Mouse (Mus musculus): Measurements from ENCODE around the gene Tcam1. TPM values are rescaled to one million over a fixed set of nuclear protein-coding genes. Genes with fewer than 3 reads are reported as not detected.
A peak's percentile ranks its signal among the peaks of the same experiment; 100 is the strongest.
"Not testable (repeated sequence)": the region's sequence is repeated elsewhere in the genome, so short reads cannot be mapped to it uniquely, and the experiment has no call there.

Tcam1 gene
- under 1 TPM; 0.16 to 0.20 TPM for total RNA-seq (2021)
- long read RNA-seq, partial matches to known transcripts = 0 of 1 reads
- long read RNA-seq, other reads (novel, unspliced or antisense) = 1 of 1 reads

- DNase-seq (ENCODE audit: low spot score in 2 of 2) = peak; percentile 97 to 99
Observed at GRCm38 (mm10) chr11:106276454-106276853, at the start of gene Tcam1. TSS of gene Tcam1 (plus strand) at chr11:106276672.

- DNase-seq (ENCODE audit: low spot score in 2 of 2) = not testable (repeated sequence)
Observed at GRCm38 (mm10) chr11:106233978-106234377, 42.5 kb upstream of the Tcam1 start.

GRCm38 (mm10) chr11:106246834-106247233 lies 29.6 kb upstream of the Tcam1 start:
- no peak for DNase-seq (ENCODE audit: low spot score in 2 of 2)

- peak in 1 of 2 experiments; percentile 9 for DNase-seq (ENCODE audit: low spot score in 2 of 2)
Observed at GRCm38 (mm10) chr11:106249326-106249725, 27.1 kb upstream of the Tcam1 start.

DNA sequence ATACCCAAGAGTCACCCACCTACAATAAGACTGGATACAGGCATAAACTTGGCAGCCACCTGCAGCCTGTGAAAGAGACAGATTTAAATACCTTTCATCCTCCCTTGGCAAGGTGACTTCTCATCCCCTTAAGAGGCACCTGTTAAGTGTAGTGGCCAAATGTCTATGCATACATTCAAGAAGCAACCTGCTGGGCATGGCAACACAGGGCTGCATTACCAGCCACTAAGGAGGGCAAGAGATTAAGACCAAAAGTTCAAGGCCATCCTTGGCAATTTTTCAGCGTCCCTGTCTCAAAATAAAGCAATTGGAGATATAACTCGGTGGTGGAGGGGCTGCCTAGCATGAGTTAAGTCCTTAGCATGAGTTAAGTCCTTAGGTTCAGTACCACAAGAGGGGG lies 21.7 kb upstream of the Tcam1 start:
- DNase-seq (ENCODE audit: low spot score in 2 of 2) = peak in 1 of 2 experiments; percentile 10

DNA sequence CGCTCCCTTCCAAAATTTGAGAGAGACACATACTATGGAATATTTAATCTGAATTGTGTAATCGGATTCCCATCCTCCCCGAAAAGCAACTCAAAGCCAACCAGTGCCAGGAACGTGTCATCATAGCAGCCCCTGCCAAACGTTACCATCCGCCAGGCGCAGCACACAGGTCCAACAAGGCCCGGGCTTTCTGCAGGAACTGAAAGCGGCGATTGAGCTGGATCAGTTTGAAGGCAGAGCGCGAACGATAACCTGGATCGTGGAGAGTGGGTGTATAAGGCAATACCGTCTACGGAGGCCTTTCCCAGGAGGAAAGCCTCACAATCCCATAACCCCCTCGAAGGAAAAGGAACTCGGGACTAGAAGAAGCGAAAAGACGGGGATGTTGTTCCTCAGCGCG lies 21.3 kb upstream of the Tcam1 start:
- DNase-seq (ENCODE audit: low spot score in 2 of 2) = peak in 1 of 2 experiments; percentile 34

DNA sequence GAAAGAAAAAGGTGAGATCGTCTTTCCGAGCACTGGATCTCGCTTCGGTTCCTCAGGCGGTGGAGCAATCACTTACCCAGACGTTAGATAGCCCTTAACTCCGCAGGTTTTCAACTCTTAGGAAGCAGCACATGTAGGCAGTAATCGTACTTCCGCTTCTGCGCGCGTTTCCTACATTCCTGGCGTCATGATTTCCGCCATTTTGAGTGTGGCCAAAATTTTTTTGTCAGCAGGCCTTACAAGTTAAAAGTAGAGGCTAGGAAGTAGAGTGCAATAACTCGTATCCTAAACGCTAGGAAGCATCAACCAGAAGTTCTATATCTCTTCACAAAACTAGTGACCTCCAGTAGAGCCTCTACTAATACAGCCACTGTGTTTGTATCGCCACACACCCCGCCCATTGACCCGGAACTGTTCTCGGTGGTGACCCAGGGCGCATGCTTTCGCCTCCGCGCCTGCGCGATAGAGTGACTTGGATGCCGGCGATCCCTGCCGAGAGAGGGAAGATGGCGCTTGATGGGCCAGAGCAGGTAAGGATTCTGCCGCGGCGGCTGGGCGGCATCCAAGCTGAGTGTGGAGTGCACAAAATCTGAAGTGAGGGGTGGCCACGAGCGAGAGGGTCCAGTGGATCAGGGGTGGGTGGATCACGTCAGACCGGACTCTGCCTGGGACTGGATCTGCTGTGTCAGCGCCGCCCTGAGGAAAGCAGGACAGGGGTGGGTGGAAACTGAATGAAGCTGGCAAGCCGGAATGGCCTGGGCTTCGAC lies 20.6 kb upstream of the Tcam1 start, which contains the start of the genes Ftsj3 and Psmc5:
Ftsj3 (minus strand) TSS at position 395 of the 767 bp plus-strand sequence.
Psmc5 (plus strand) TSS at position 470 of the 767 bp plus-strand sequence.
- peak; percentile 99 for DNase-seq (ENCODE audit: low spot score in 2 of 2)

- DNase-seq (ENCODE audit: low spot score in 2 of 2) = no peak
Observed at GRCm38 (mm10) chr11:106256775-106257174, 19.7 kb upstream of the Tcam1 start.

DNA sequence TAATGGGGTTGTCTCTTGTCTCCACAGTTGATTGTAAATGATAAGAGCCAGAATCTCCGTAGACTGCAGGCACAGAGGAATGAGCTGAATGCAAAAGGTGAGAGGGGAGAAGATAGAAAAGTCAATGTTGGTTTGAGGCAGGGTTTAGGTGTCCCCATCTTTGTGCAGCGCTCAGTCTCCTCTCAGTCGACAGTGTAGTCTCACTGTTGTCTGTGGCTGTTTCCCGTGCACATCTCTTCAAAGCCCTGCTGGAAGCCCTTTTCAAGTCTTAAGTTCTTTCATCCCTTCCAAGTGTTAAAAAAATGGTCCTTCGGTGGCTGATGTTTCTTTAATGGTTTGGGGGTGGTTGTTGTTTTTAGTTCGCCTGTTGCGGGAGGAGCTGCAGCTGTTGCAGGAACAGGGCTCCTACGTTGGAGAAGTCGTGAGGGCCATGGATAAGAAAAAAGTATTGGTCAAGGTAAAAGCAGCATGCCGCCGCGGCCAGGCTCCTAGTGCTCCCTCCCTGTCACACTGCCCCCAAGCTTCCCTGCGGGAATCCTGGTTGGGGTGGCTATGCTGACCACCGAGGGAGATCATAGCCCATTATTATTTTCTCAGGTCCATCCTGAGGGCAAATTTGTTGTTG lies 15.5 kb upstream of the Tcam1 start:
- DNase-seq (ENCODE audit: low spot score in 2 of 2) = no peak

GRCm38 (mm10) chr11:106263963-106264362 lies 12.5 kb upstream of the Tcam1 start:
- no peak for DNase-seq (ENCODE audit: low spot score in 2 of 2)

DNA sequence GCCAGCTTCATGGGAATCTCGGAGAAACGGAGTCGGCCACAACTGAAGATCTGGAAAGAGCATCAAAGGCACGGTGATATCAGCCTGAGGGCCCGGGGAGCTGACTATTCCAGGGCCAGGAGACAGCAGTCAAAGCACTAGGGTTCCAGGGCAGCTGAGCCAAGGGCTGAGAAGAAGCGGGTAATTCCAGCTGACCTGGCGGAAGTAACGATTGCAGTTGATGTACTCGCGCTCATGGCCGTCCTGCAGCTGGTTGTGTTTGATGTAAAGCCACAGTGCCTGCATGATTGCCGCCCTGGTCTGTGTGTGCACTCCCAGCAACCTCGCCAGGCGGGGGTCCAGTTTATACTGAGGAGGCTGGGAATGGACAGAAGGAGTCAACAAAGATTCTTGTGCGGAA lies 11.5 kb upstream of the Tcam1 start:
- DNase-seq (ENCODE audit: low spot score in 2 of 2) = no peak

GRCm38 (mm10) chr11:106265570-106265969 lies 10.9 kb upstream of the Tcam1 start:
- DNase-seq (ENCODE audit: low spot score in 2 of 2) = no peak

- DNase-seq (ENCODE audit: low spot score in 2 of 2) = no peak
Observed at GRCm38 (mm10) chr11:106266431-106266830, 10.0 kb upstream of the Tcam1 start.

- DNase-seq (ENCODE audit: low spot score in 2 of 2) = peak in 1 of 2 experiments; percentile 54
Observed at GRCm38 (mm10) chr11:106267311-106267852, 9.1 kb upstream of the Tcam1 start.

- no peak for DNase-seq (ENCODE audit: low spot score in 2 of 2)
Observed at GRCm38 (mm10) chr11:106267871-106268270, 8.6 kb upstream of the Tcam1 start.

DNA sequence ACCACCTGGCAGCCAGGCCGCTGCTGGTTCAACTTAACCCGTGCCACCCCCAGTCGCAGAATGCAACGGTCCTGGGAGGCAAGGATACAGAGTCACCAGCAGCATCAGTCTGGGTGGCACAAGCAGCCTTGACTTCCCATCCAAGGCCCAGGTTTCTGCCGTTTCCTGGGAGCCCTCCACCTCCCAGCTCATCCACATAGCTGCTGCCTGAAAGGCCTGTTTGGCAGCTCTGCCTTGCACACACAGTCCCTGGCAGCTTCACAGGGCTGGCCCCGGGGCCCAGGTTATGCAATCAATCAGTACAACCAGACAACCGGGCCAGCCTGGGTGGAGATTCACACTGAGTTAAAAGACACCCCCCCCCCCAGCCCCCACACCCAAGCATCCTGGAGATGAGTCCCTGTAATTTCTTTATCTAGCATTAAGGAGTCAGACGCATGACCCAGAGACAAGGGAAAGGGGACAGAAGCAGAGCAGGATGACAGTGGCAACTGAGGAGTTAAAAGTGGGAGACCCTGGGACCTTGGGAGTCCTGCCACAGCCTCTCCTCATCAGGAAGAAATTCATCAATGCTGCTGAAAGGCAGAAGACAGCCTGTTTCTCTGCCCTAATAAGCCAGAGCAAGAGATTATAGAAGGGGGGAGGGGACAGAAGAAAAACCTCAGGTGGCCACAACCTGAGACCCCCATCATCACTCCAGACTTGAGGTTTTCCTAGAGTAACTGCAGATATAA lies 8.0 kb upstream of the Tcam1 start:
- peak; percentile 69 to 70 for DNase-seq (ENCODE audit: low spot score in 2 of 2)

DNA sequence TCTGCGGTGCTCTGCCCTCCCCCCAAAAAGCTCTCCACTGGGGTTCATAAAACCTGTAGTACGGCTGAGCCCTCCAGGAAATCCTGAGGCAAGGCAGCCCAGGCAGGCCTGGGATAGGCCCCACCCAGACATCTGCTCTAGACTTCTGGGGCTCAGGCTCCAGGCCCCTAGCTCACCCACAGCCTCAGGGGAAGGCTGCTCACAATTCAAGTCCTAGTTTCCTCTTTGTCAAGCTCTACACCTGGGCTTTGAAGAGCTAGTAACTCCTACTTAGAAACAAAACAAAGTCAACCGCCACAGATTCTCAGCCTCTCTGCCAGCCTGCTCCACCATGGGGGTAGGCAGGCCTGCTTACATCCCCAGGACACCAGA lies 7.4 kb upstream of the Tcam1 start:
- DNase-seq (ENCODE audit: low spot score in 2 of 2) = no peak

DNA sequence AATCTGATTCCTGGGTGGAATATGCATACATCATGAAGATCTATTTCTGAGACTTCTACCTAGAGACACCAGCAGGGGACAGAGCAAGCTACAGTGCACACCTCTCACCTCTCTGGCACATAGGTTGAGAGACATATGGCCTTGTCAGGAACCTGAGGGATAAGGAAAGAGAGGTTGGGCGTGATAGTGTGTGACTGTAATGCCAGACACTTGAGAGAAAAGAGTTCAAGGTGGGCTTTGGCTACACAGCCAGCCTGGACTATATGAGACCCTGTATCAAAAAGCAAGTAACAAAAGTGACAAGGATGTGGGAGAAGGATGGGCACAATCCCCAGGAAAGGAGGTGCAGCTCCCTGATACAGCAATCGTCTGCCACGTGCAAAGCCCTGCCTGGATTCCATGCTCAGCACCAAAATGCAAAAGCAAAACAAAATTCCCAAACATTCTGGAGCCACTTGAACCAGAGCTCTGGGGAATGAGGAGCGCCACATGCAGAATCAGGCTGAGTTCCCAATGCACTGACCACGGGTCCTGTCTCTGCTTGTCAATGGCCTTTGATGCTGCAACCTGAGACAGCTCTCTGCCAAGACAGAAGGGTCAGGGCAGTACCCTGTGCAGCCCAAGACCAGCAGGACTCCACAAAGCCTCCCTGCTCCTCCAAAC lies 5.2 kb upstream of the Tcam1 start:
- no peak for DNase-seq (ENCODE audit: low spot score in 2 of 2)

- DNase-seq (ENCODE audit: low spot score in 2 of 2) = peak in 1 of 2 experiments; percentile 50
Observed at GRCm38 (mm10) chr11:106271794-106272643, 4.5 kb upstream of the Tcam1 start.
